Mouse (Mus musculus) thymus, adult 2 months (tissue): ENCODE measurements around the gene Uox. TPM values are rescaled to one million over a fixed set of nuclear protein-coding genes. Genes with fewer than 3 reads are reported as not detected.

Source experiments
- DNase-seq: peaks from one replicate; pipeline ENCODE4 v3.0.0; 2021
- H3K27ac ChIP-seq: fragments of 200-500 bp; 2 replicates; pipeline ENCODE4 v1.5.1; 2012; ENCODE audit warnings: low read length, control low read depth; ENCODE audit not compliant: control insufficient read depth, insufficient read depth
- H3K27me3 ChIP-seq: fragments of 200-500 bp; 2 replicates; pipeline ENCODE4 v1.6.1; 2012; ENCODE audit warnings: mild to moderate bottlenecking, low read length, moderate library complexity, mixed read lengths; ENCODE audit not compliant: control insufficient read depth, insufficient read depth
- H3K36me3 ChIP-seq: fragments of 200-500 bp; 2 replicates; pipeline ENCODE4 v1.6.1; 2012; ENCODE audit warnings: mild to moderate bottlenecking, low read length, moderate library complexity; ENCODE audit not compliant: control insufficient read depth, insufficient read depth
- H3K4me1 ChIP-seq: fragments of 200-500 bp; replicated peaks from 2 replicates; pipeline ENCODE4 v1.6.1; 2012; ENCODE audit warnings: low read length; ENCODE audit not compliant: control insufficient read depth, insufficient read depth
- H3K4me3 ChIP-seq: fragments of 200-500 bp; 2 replicates; pipeline ENCODE4 v1.5.1; 2012; ENCODE audit warnings: mild to moderate bottlenecking, low read length, control low read depth, moderate library complexity; ENCODE audit not compliant: control insufficient read depth, insufficient read depth
- CTCF ChIP-seq: fragments of 200-500 bp; IDR thresholded peaks from 2 replicates; pipeline ENCODE4 v1.5.1; 2012; ENCODE audit warnings: mild to moderate bottlenecking, control low read depth, low read length, moderate library complexity, borderline replicate concordance; ENCODE audit not compliant: control insufficient read depth, poor library complexity, insufficient read depth; ENCODE audit errors: extremely low read depth
- POLR2A ChIP-seq: fragments of 200-500 bp; IDR thresholded peaks from 2 replicates; pipeline ENCODE4 v1.6.1; 2012; ENCODE audit warnings: mild to moderate bottlenecking, low read length, control low read depth, moderate library complexity; ENCODE audit not compliant: control insufficient read depth, poor library complexity, insufficient read depth; ENCODE audit errors: extremely low read depth
- WGBS: fragments of 180-500 bp; shearing (Covaris S2); methylation state at CpG from one replicate; pipeline ENCODE4 v1.1.7; 2018; 5-methylcytosine and 5-hydroxymethylcytosine counted together
- polyA plus RNA-seq: library from polyadenylated mRNA; depleted of rRNA; stranded (reverse); fragments of >200 nt; gene quantifications from 2 replicates; pipeline ENCODE4 v1.2.3, GENCODE M21; 2012; rRNA removed

Uox gene
- polyA plus RNA-seq, 1 experiment, result 0.03 TPM

GRCm38 (mm10) chr3:146661907-146662306, 91.7 kb downstream of the Uox start:
- Histone ChIP-seq H3K4me3 (no peak overlapping the region), H3K36me3 (no peaks in the 10 kb centered on the region), H3K27me3 (no peaks in the 10 kb centered on the region), H3K27ac (no peak overlapping the region), H3K4me1 (no peaks in the 10 kb centered on the region)
- no peak for DNase-seq
- no peak for TF ChIP-seq POLR2A
- TF ChIP-seq CTCF, result no peak
- WGBS, result 86% methylated on average over 7 of the region's 7 CpGs

- 96% methylated on average over 2 of the region's 2 CpGs for WGBS
- Histone ChIP-seq H3K4me3 (no peak overlapping the region), H3K36me3 (no peaks in the 10 kb centered on the region), H3K4me1 (no peaks in the 10 kb centered on the region), H3K27me3 (no peaks in the 10 kb centered on the region), H3K27ac (no peak overlapping the region)
- TF ChIP-seq CTCF (no peak), POLR2A (no peak)
- no peak for DNase-seq
These were observed 100.9 kb downstream of the Uox start for GRCm38 (mm10) chr3:146671121-146671520.

DNA sequence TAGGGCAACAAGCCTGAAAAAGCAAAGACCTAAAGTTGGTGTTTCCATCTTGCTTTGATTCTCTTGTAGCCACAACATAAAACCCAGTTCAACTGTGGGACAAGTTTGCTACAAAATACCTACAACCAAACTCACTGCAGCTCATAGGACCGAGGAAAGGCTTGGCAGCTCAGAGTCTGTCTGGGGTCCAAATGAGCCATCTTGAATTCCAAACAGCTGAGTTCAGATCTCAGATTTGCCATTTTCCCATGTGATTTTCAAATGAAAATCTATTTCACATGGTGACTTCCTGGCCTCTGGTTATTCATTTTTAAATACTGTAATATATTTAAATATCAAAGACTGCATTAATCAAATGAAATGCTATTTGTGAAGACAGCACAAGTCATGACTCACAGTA, 104.9 kb downstream of the Uox start:
- H3K4me3 ChIP-seq, result no peak overlapping the region
- WGBS, result 98% methylated on average over 1 of the region's 1 CpGs
- no peaks in the 10 kb centered on the region for H3K36me3 ChIP-seq
- no peaks in the 10 kb centered on the region for H3K4me1 ChIP-seq
- H3K27ac ChIP-seq, result no peak overlapping the region
- no peak for DNase-seq
- TF ChIP-seq POLR2A (no peak), CTCF (no peak)
- no peaks in the 10 kb centered on the region for H3K27me3 ChIP-seq

GRCm38 (mm10) chr3:146676193-146676592, 106.0 kb downstream of the Uox start:
- Histone ChIP-seq H3K4me3 (no peak overlapping the region), H3K27ac (no peak overlapping the region), H3K36me3 (no peaks in the 10 kb centered on the region), H3K4me1 (no peaks in the 10 kb centered on the region), H3K27me3 (no peaks in the 10 kb centered on the region)
- 91% methylated on average over 4 of the region's 4 CpGs for WGBS
- TF ChIP-seq CTCF (no peak), POLR2A (no peak)
- no peak for DNase-seq

DNA sequence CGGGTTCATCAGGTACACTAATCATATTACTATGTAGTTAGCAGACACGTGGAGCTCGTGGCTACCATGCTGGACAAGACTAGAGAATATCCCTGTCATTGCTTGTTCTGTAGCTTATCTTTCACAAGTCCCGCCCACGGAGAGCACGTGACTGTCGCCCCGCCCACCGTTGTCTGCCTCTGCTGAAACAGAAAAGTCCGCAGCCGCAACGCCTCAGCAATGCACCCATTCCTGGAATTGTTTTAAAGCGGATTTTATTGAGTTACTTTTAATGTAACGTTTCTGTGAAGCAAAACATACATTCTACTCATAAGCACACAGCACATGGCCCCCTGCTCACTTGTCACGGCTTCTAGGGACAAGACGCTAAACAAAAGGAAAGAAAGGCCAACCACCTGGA, 109.4 kb downstream of the Uox start:
- DNase-seq, result no peak
- Histone ChIP-seq H3K27ac (no peak overlapping the region), H3K36me3 (no peaks in the 10 kb centered on the region), H3K4me3 (no peak overlapping the region), H3K4me1 (peaks cover 7% of the 10 kb centered on the region), H3K27me3 (no peaks in the 10 kb centered on the region)
- no peak for TF ChIP-seq POLR2A
- TF ChIP-seq CTCF, result no peak
- WGBS, result 97% methylated on average over 16 of the region's 16 CpGs

DNA sequence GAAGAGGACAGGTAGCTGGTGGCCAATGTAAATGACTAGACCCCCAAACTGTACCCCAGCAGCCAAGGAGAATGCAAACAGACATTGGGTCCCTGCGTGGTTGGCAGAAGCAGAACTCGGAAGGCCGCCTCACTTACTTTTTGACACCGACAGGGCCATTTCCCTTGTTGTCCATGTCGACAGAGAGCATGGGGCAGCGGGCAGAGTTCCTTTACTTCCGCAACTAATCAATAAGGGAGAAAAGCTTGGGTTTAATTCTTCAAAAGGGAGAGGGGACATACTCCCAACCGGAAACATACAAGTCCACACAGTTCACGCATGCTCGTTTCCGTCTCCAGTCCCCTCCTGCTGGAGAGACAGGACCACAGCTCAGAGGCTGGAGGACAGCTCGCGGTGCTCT, 110.4 kb downstream of the Uox start:
- Histone ChIP-seq H3K4me3 (no peak overlapping the region), H3K36me3 (no peaks in the 10 kb centered on the region), H3K27ac (no peak overlapping the region), H3K27me3 (no peaks in the 10 kb centered on the region), H3K4me1 (peaks cover 13% of the 10 kb centered on the region)
- 96% methylated on average over 13 of the region's 13 CpGs for WGBS
- no peak for DNase-seq
- TF ChIP-seq CTCF (no peak), POLR2A (no peak)

DNA sequence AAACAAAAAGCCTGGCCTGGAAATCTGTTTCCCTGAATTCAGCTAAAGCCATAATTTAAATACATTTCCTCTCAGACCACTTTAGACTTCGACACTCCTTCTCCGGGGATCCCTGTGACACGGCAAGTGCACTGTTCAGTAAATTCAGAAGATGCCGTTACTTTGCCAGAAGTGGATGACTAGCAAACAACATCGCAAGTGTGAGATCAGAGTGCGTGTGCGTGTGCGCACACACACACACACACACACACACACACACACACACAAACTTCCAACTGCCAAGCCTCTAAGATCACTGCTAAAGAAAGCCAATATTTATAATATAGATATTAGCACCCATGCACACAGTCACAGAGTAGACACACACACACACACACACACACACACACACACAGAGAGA, 111.5 kb downstream of the Uox start:
- 17% methylated on average over 8 of the region's 8 CpGs for WGBS
- Histone ChIP-seq H3K4me3 (peak overlapping the region; percentile 10), H3K27me3 (no peaks in the 10 kb centered on the region), H3K4me1 (peaks cover 20% of the 10 kb centered on the region), H3K27ac (no peak overlapping the region), H3K36me3 (no peaks in the 10 kb centered on the region)
- no peak for DNase-seq
- TF ChIP-seq CTCF (no peak), POLR2A (no peak)

Other genes starting within 250 kb of the Uox start
- 5.4 and 7.2 TPM in 2 replicates for gene Ssx2ip, start 165.8 kb upstream of the Uox start, polyA plus RNA-seq
- gene Ctbs, start 120.6 kb upstream of the Uox start, polyA plus RNA-seq, result 2.0 and 2.5 TPM in 2 replicates
- gene Spata1, start 70.7 kb upstream of the Uox start, polyA plus RNA-seq, result 1.9 and 2.5 TPM in 2 replicates
- 358 and 374 TPM in 2 replicates for gene Gng5, start 70.6 kb upstream of the Uox start, polyA plus RNA-seq
- 18.6 and 19.0 TPM in 2 replicates for gene Rpf1, start 49.0 kb upstream of the Uox start, polyA plus RNA-seq
- gene Dnase2b, start 45.2 kb downstream of the Uox start, polyA plus RNA-seq, result not detected in 2 replicates
- gene 4930503B20Rik, start 80.9 kb downstream of the Uox start, polyA plus RNA-seq, result 0.05 TPM in 1 of 2 replicates, not detected in the other
- gene Samd13, start 115.2 kb downstream of the Uox start, polyA plus RNA-seq, result 0.60 TPM in 1 of 2 replicates, not detected in the other
- 46.1 and 47.2 TPM in 2 replicates for gene Prkacb, start 242.6 kb downstream of the Uox start, polyA plus RNA-seq